Mouse (Mus musculus) MEL (cell line): ENCODE data around the gene Acsbg1. TPM values are rescaled to one million over a fixed set of nuclear protein-coding genes. Genes with fewer than 3 reads are reported as not detected.

Experiments used
- DNase-seq: peaks from one replicate; pipeline ENCODE4 v3.0.0; 2011; ENCODE audit warnings: low read depth, low spot score
- H3K27ac ChIP-seq: 2 replicates; pipeline ENCODE4 v1.5.1; 2012; ENCODE audit warnings: low read depth, mild to moderate bottlenecking, control low read depth, low read length, moderate library complexity; ENCODE audit not compliant: control insufficient read depth
- H3K27me3 ChIP-seq, 2 experiments: fragments of 150-350 bp in 1 of 2; sonication (generic) in 1 of 2; 2 replicates each; pipeline ENCODE4 v1.6.1; 2012; ENCODE audit warnings: low read length in 2 of 2, mild to moderate bottlenecking in 2 of 2, improper control_type of control experiment in 1 of 2, moderate library complexity in 1 of 2; ENCODE audit not compliant: insufficient read depth in 2 of 2, control insufficient read depth in 1 of 2
- H3K36me3 ChIP-seq, 2 experiments: 2 replicates each; pipeline ENCODE4 v1.6.1; 2012 to 2014; ENCODE audit warnings: low read length in 2 of 2, improper control_type of control experiment in 1 of 2, inconsistent platforms in 1 of 2, mild to moderate bottlenecking in 1 of 2; ENCODE audit not compliant: insufficient read depth in 2 of 2, control insufficient read depth in 1 of 2
- H3K4me1 ChIP-seq, 2 experiments: fragments of 150-350 bp in 1 of 2; sonication (generic) in 1 of 2; 2 replicates each; pipeline ENCODE4 v1.6.1; 2012; ENCODE audit warnings: low read length in 2 of 2, improper control_type of control experiment in 1 of 2, mild to moderate bottlenecking in 1 of 2; ENCODE audit not compliant: insufficient read depth in 2 of 2, control insufficient read depth in 1 of 2
- H3K4me3 ChIP-seq, 2 experiments: fragments of 150-350 bp in 1 of 2; sonication (generic) in 1 of 2; 2 replicates each; pipeline ENCODE4 v1.5.1; 2012; ENCODE audit warnings: low read depth in 2 of 2, low read length in 2 of 2, mild to moderate bottlenecking in 2 of 2, moderate library complexity in 2 of 2, control low read depth in 1 of 2, improper control_type of control experiment in 1 of 2; ENCODE audit not compliant: control insufficient read depth in 1 of 2, insufficient read depth in 1 of 2
- H3K79me2 ChIP-seq: 2 replicates; pipeline ENCODE4 v1.6.1; 2012; ENCODE audit warnings: mild to moderate bottlenecking, low read length, moderate library complexity; ENCODE audit not compliant: control insufficient read depth, poor library complexity, insufficient read depth
- H3K9ac ChIP-seq: 2 replicates; pipeline ENCODE4 v1.6.1; 2012; ENCODE audit warnings: low read depth, mild to moderate bottlenecking, control low read depth, low read length, moderate library complexity; ENCODE audit not compliant: control insufficient read depth, poor library complexity, severe bottlenecking
- H3K9me3 ChIP-seq: fragments of 150-350 bp; sonication (generic); replicated peaks from 2 replicates; pipeline ENCODE4 v1.6.1; 2012; ENCODE audit warnings: mild to moderate bottlenecking, low read length, improper control_type of control experiment, moderate library complexity; ENCODE audit not compliant: insufficient read depth
- BHLHE40 ChIP-seq: IDR thresholded peaks from 2 replicates; pipeline ENCODE4 v1.6.1; 2012; ENCODE audit warnings: low read depth, mild to moderate bottlenecking, inconsistent platforms, low read length, improper control_type of control experiment, borderline replicate concordance
- CHD1 ChIP-seq: IDR thresholded peaks from 2 replicates; pipeline ENCODE4 v1.6.1; 2012; ENCODE audit warnings: low read depth, mild to moderate bottlenecking, inconsistent platforms, low read length, improper control_type of control experiment
- CTCF ChIP-seq, 3 experiments: IDR thresholded peaks in 2 of 3; conservative IDR thresholded peaks in 1 of 3; 2 replicates each; pipeline ENCODE4 v1.5.1; 2011 to 2012; ENCODE audit warnings: low read length in 3 of 3, low read depth in 2 of 3, mild to moderate bottlenecking in 2 of 3, improper control_type of control experiment in 1 of 3, inconsistent platforms in 1 of 3, mixed read lengths in 1 of 3, moderate library complexity in 1 of 3; ENCODE audit not compliant: control insufficient read depth in 1 of 3, insufficient read depth in 1 of 3, poor library complexity in 1 of 3, severe bottlenecking in 1 of 3
- E2F4 ChIP-seq: IDR thresholded peaks from 2 replicates; pipeline ENCODE4 v1.6.1; 2011; ENCODE audit warnings: low read depth, low read length, improper control_type of control experiment, borderline replicate concordance
- GABPA ChIP-seq: IDR thresholded peaks from 2 replicates; pipeline ENCODE4 v1.6.1; 2012; ENCODE audit warnings: low read depth, mild to moderate bottlenecking, inconsistent platforms, low read length, improper control_type of control experiment, moderate library complexity
- HCFC1 ChIP-seq: IDR thresholded peaks from 2 replicates; pipeline ENCODE4 v1.6.1; 2012; ENCODE audit warnings: low read depth, mild to moderate bottlenecking, inconsistent platforms, low read length, improper control_type of control experiment, moderate library complexity
- JUND ChIP-seq: IDR thresholded peaks from 2 replicates; pipeline ENCODE4 v1.6.1; 2011; ENCODE audit warnings: low read depth, mild to moderate bottlenecking, improper control_type of control experiment, low read length
- MAFK ChIP-seq: IDR thresholded peaks from 2 replicates; pipeline ENCODE4 v1.6.1; 2011; ENCODE audit warnings: low read depth, mild to moderate bottlenecking, low read length, improper control_type of control experiment, borderline replicate concordance
- MXI1 ChIP-seq: IDR thresholded peaks from 2 replicates; pipeline ENCODE4 v1.6.1; 2011; ENCODE audit warnings: mild to moderate bottlenecking, low read depth, low read length, improper control_type of control experiment
- NRF1 ChIP-seq: IDR thresholded peaks from 2 replicates; pipeline ENCODE4 v1.6.1; 2014; ENCODE audit warnings: low read depth, mild to moderate bottlenecking, inconsistent platforms, low read length, improper control_type of control experiment, moderate library complexity; ENCODE audit not compliant: poor library complexity, insufficient read depth, severe bottlenecking
- POLR2AphosphoS2 ChIP-seq: IDR thresholded peaks from 2 replicates; pipeline ENCODE4 v1.6.1; 2011; ENCODE audit warnings: low read length, improper control_type of control experiment
- SIN3A ChIP-seq: IDR thresholded peaks from 2 replicates; pipeline ENCODE4 v1.6.1; 2012; ENCODE audit warnings: low read length, improper control_type of control experiment, inconsistent platforms
- SMC3 ChIP-seq: IDR thresholded peaks from 2 replicates; pipeline ENCODE4 v1.6.1; 2011; ENCODE audit warnings: low read depth, low read length, improper control_type of control experiment
- UBTF ChIP-seq: IDR thresholded peaks from 2 replicates; pipeline ENCODE4 v1.6.1; 2012; ENCODE audit warnings: low read depth, mild to moderate bottlenecking, inconsistent platforms, low read length, improper control_type of control experiment, moderate library complexity, borderline replicate concordance; ENCODE audit not compliant: insufficient read depth
- USF2 ChIP-seq, 2 experiments: IDR thresholded peaks; 2 replicates each; pipeline ENCODE4 v1.6.1; 2011 to 2012; ENCODE audit warnings: improper control_type of control experiment in 2 of 2, low read length in 2 of 2, borderline replicate concordance in 1 of 2, inconsistent platforms in 1 of 2, low read depth in 1 of 2, mild to moderate bottlenecking in 1 of 2; ENCODE audit not compliant: insufficient read depth in 1 of 2
- ZC3H11A ChIP-seq: IDR thresholded peaks from 2 replicates; pipeline ENCODE4 v1.6.1; 2012; ENCODE audit warnings: low read depth, mild to moderate bottlenecking, inconsistent platforms, low read length, improper control_type of control experiment
- ZNF384 ChIP-seq: IDR thresholded peaks from 2 replicates; pipeline ENCODE4 v1.6.1; 2012; ENCODE audit warnings: low read depth, mild to moderate bottlenecking, inconsistent platforms, low read length, improper control_type of control experiment
- polyA plus RNA-seq, 2 experiments: library from polyadenylated mRNA; stranded (reverse) in 1 of 2; unstranded in 1 of 2; fragments of >175 nt in 1 of 2; fragments of >200 nt in 1 of 2; gene quantifications; 2 replicates each; pipeline versions ENCODE4 v1.2.1 to v1.2.4; 2012; ENCODE audit warnings: low replicate concordance in 2 of 2, low read depth in 1 of 2; ENCODE audit not compliant: insufficient read length in 2 of 2, insufficient read depth in 1 of 2, missing spikeins in 1 of 2
- total RNA-seq: library from RNA; depleted of rRNA; stranded (reverse); fragments of 300-350 nt; gene quantifications from 2 replicates; pipeline ENCODE4 v1.2.3, GENCODE M21; 2012

Gene Acsbg1
- total and polyA plus RNA-seq, 3 experiments = 8.3 to 8.8 TPM; not detected in 1

GRCm38 (mm10) chr9:54673887-54674286 lies 12.2 kb upstream of the Acsbg1 start:
- DNase-seq = no peak
- Histone ChIP-seq H3K4me1 (no peaks in the 10 kb centered on the region), H3K4me3 (no peak overlapping the region), H3K79me2 (no peaks in the 10 kb centered on the region), H3K9ac (no peak overlapping the region), H3K27ac (no peak overlapping the region), H3K9me3 (no peaks in the 10 kb centered on the region), H3K36me3 (no peaks in the 10 kb centered on the region), H3K27me3 (peaks cover 0 to 3% of the 10 kb centered on the region in 2 experiments; a peak in 3 of 4 replicates)
- TF ChIP-seq BHLHE40 (no peak), ZC3H11A (no peak), HCFC1 (no peak), SMC3 (no peak), GABPA (no peak)

GRCm38 (mm10) chr9:54671962-54672361 lies 10.3 kb upstream of the Acsbg1 start:
- DNase-seq = no peak
- Histone ChIP-seq H3K9ac (no peak overlapping the region), H3K27me3 (peaks cover 0 to 3% of the 10 kb centered on the region in 2 experiments; a peak in 3 of 4 replicates), H3K27ac (no peak overlapping the region), H3K4me1 (no peaks in the 10 kb centered on the region), H3K9me3 (no peaks in the 10 kb centered on the region), H3K4me3 (no peak overlapping the region), H3K36me3 (no peaks in the 10 kb centered on the region), H3K79me2 (no peaks in the 10 kb centered on the region)
- TF ChIP-seq UBTF (no peak), JUND (no peak), ZC3H11A (no peak), MXI1 (no peak), ZNF384 (no peak), CTCF (IDR thresholded peaks at IDR 0.05 in 2 of 3, conservative IDR thresholded peaks at IDR 0.05 in 1 of 3; ENCODE audit: control insufficient read depth in 1 of 3, insufficient read depth in 1 of 3, low read depth in 2 of 3, low read length in 3 of 3, poor library complexity in 1 of 3, severe bottlenecking in 1 of 3) (no peak), POLR2AphosphoS2 (no peak), SIN3A (no peak), E2F4 (no peak), USF2 (IDR thresholded peaks at IDR 0.05; ENCODE audit: borderline replicate concordance in 1 of 2, insufficient read depth in 1 of 2, low read depth in 1 of 2, low read length in 2 of 2) (no peak), NRF1 (no peak), MAFK (no peak), CHD1 (no peak)
